Mouse (Mus musculus) thymus, postnatal 4 days (tissue): Measurements from ENCODE around the gene Maml3.

Experiments
- DNase-seq: peaks from one replicate; pipeline ENCODE4 v3.0.0; 2021

Maml3 gene

GRCm38 (mm10) chr3:51952267-51952666, 152.6 kb downstream of the Maml3 start:
- DNase-seq, result no peak

GRCm38 (mm10) chr3:51949651-51950050, 155.2 kb downstream of the Maml3 start:
- DNase-seq, result no peak

- DNase-seq, result no peak
These were observed 157.7 kb downstream of the Maml3 start for GRCm38 (mm10) chr3:51947168-51947567.

GRCm38 (mm10) chr3:51943642-51944041, 161.2 kb downstream of the Maml3 start:
- DNase-seq, result no peak

GRCm38 (mm10) chr3:51941781-51942180, 163.1 kb downstream of the Maml3 start:
- no peak for DNase-seq

- DNase-seq, result no peak
These were observed 165.0 kb downstream of the Maml3 start for GRCm38 (mm10) chr3:51939864-51940263.

GRCm38 (mm10) chr3:51939054-51939453, 165.8 kb downstream of the Maml3 start:
- DNase-seq, result no peak

- DNase-seq, result no peak
These were observed 167.7 kb downstream of the Maml3 start for GRCm38 (mm10) chr3:51937176-51937575.

- no peak for DNase-seq
These were observed 170.1 kb downstream of the Maml3 start for GRCm38 (mm10) chr3:51934531-51935485.

GRCm38 (mm10) chr3:51928188-51928587, 176.7 kb downstream of the Maml3 start:
- no peak for DNase-seq

- DNase-seq, result no peak
These were observed 177.3 kb downstream of the Maml3 start for GRCm38 (mm10) chr3:51927591-51927990.

GRCm38 (mm10) chr3:51927043-51927442, 177.8 kb downstream of the Maml3 start:
- no peak for DNase-seq

GRCm38 (mm10) chr3:51925758-51926157, 179.1 kb downstream of the Maml3 start:
- no peak for DNase-seq

GRCm38 (mm10) chr3:51924636-51925035, 180.2 kb downstream of the Maml3 start:
- no peak for DNase-seq

- no peak for DNase-seq
These were observed 181.1 kb downstream of the Maml3 start for GRCm38 (mm10) chr3:51923800-51924199.

- no peak for DNase-seq
These were observed 188.0 kb downstream of the Maml3 start for GRCm38 (mm10) chr3:51916902-51917301.

- DNase-seq, result no peak
These were observed 188.6 kb downstream of the Maml3 start for GRCm38 (mm10) chr3:51916060-51916870.

GRCm38 (mm10) chr3:51915415-51915814, 189.5 kb downstream of the Maml3 start:
- no peak for DNase-seq

- peak; percentile 52 for DNase-seq
These were observed 190.0 kb downstream of the Maml3 start for GRCm38 (mm10) chr3:51914900-51915299.

GRCm38 (mm10) chr3:51913498-51913897, 191.4 kb downstream of the Maml3 start:
- DNase-seq, result no peak

- no peak for DNase-seq
These were observed 192.7 kb downstream of the Maml3 start for GRCm38 (mm10) chr3:51912214-51912613.

- no peak for DNase-seq
These were observed 196.4 kb downstream of the Maml3 start for GRCm38 (mm10) chr3:51908437-51908990.

- DNase-seq, result no peak
These were observed 197.6 kb downstream of the Maml3 start for GRCm38 (mm10) chr3:51907113-51907860.
